ENCODE assay signal across 15 mouse cellular contexts in genomic region chr17:80781621-80782020, GRCm38 (mm10).
"Had no signal": no experiment of that assay in that cellular context is flagged by ENCODE, and none has a peak within 500 bp of the region (broad histone marks: within the 10 kb centered on the region; RNA-seq: fewer than 3 reads in every experiment).

No protein-coding gene starts in this region.

- H3K27me3 ChIP-seq: midbrain, embryonic 13.5 days; neural tube, embryonic 12.5 days; stomach, embryonic 15.5 days had no signal

- ATAC-seq: midbrain, embryonic 13.5 days; midbrain, embryonic 16.5 days had no signal

- H3K9me3 ChIP-seq: midbrain, embryonic 13.5 days; neural tube, embryonic 12.5 days; stomach, embryonic 15.5 days had no signal

- H3K4me3 ChIP-seq: megakaryocyte, embryonic 14.5 days; midbrain, embryonic 13.5 days; neural tube, embryonic 12.5 days; stomach, embryonic 15.5 days had no signal

- H3K9ac ChIP-seq: liver, embryonic 14.5 days; lung, embryonic 14.5 days; midbrain, embryonic 13.5 days; neural tube, embryonic 12.5 days; stomach, embryonic 15.5 days had no signal

- H3K36me3 ChIP-seq: midbrain, embryonic 13.5 days; neural tube, embryonic 12.5 days; stomach, embryonic 15.5 days had no signal

- DNase-seq: lung, adult 18-20 months; lung, embryonic 14.5 days; lung, postnatal 10 days; lung, postnatal 4 days; right cerebral cortex, postnatal 14 days; thymus, adult 2 months; thymus, postnatal 25 days; thymus, postnatal 4 days had no signal

- H3K4me2 ChIP-seq: lung, embryonic 14.5 days; midbrain, embryonic 11.5 days; midbrain, embryonic 13.5 days; neural tube, embryonic 12.5 days; stomach, embryonic 15.5 days had no signal

- H3K4me1 ChIP-seq: megakaryocyte, embryonic 14.5 days; midbrain, embryonic 13.5 days; neural tube, embryonic 12.5 days had no signal

- H3K27ac ChIP-seq: liver, embryonic 14.5 days; midbrain, embryonic 13.5 days; neural tube, embryonic 12.5 days; stomach, embryonic 15.5 days had no signal
